Mouse (Mus musculus): ENCODE results near the gene Sqstm1. TPM values are rescaled to one million over a fixed set of nuclear protein-coding genes. Genes with fewer than 3 reads are reported as not detected.

Sqstm1 gene
- polyA plus RNA-seq (2014; fragmentation: Illumina TruSeq; extraction: RNeasy Lipid Tissue Mini Kit (QIAGEN cat#74804)), result 358 TPM

GRCm38 (mm10) chr11:50210505-50211151 is at the start of gene Sqstm1, which contains the start of gene Mgat4b:
TSS of gene Sqstm1 (minus strand) at chr11:50210827.
TSS of gene Mgat4b (plus strand) at chr11:50210890.

DNA sequence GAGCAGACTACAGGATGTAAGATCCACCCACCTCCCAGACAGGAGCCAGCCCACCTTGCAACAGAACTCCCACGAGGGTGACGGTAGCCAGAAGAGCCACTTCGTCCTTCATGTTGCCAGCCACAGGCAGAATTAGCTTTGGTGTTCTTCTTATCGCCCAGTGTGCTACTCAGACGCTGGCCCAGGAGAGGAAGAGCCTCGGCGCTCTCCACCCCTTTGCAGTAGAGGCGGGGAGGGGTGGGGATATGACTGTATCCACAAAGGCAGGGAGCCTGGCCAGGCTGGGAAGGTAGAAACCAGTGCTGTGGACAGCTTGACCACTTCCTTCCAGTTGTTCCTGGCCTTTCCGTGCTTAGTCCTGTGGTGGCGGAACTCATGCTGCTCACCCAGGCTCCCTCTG is 27.7 kb upstream of the Sqstm1 start, which contains the start of gene Ltc4s:
TSS of gene Ltc4s (minus strand) at position 293 of the 400 bp plus-strand sequence.

GRCm38 (mm10) chr11:50174111-50174729 is 36.4 kb downstream of the Sqstm1 start, which contains the start of gene Mrnip:
TSS of gene Mrnip (plus strand) at chr11:50174444.

Other genes with a start within 250 kb of the Sqstm1 start
- gene Rnf130, start 185.5 kb downstream of the Sqstm1 start, polyA plus RNA-seq (2014; fragmentation: Illumina TruSeq; extraction: RNeasy Lipid Tissue Mini Kit (QIAGEN cat#74804)), result 292 TPM
- gene Tbc1d9b, start 79.4 kb downstream of the Sqstm1 start, polyA plus RNA-seq (2014; fragmentation: Illumina TruSeq; extraction: RNeasy Lipid Tissue Mini Kit (QIAGEN cat#74804)), result 6.2 TPM
- not detected for gene Mrnip, start 36.4 kb downstream of the Sqstm1 start, polyA plus RNA-seq (2014; fragmentation: Illumina TruSeq; extraction: RNeasy Lipid Tissue Mini Kit (QIAGEN cat#74804))
- 4.0 TPM for gene Mgat4b, start 63 bp upstream of the Sqstm1 start, polyA plus RNA-seq (2014; fragmentation: Illumina TruSeq; extraction: RNeasy Lipid Tissue Mini Kit (QIAGEN cat#74804))
- gene Ltc4s, start 27.8 kb upstream of the Sqstm1 start, polyA plus RNA-seq (2014; fragmentation: Illumina TruSeq; extraction: RNeasy Lipid Tissue Mini Kit (QIAGEN cat#74804)), result not detected
- 16.4 TPM for gene Maml1, start 81.5 kb upstream of the Sqstm1 start, polyA plus RNA-seq (2014; fragmentation: Illumina TruSeq; extraction: RNeasy Lipid Tissue Mini Kit (QIAGEN cat#74804))
- gene Canx, start 114.8 kb upstream of the Sqstm1 start, polyA plus RNA-seq (2014; fragmentation: Illumina TruSeq; extraction: RNeasy Lipid Tissue Mini Kit (QIAGEN cat#74804)), result 1,147 TPM
- not detected for gene Cby3, start 143.6 kb upstream of the Sqstm1 start, polyA plus RNA-seq (2014; fragmentation: Illumina TruSeq; extraction: RNeasy Lipid Tissue Mini Kit (QIAGEN cat#74804))
- 1,085 TPM for gene Hnrnph1, start 166.2 kb upstream of the Sqstm1 start, polyA plus RNA-seq (2014; fragmentation: Illumina TruSeq; extraction: RNeasy Lipid Tissue Mini Kit (QIAGEN cat#74804))
- gene Rufy1, start 220.3 kb upstream of the Sqstm1 start, polyA plus RNA-seq (2014; fragmentation: Illumina TruSeq; extraction: RNeasy Lipid Tissue Mini Kit (QIAGEN cat#74804)), result 43.7 TPM

Data from ovary, adult 10 weeks (tissue).